Mouse (Mus musculus): ENCODE measurements at regions not wholly inside any gene's neighbourhood (a gene's known extent, or its start where the extent isn't known, plus 50 kb on each side); places are given as distances from the start of the nearest gene placed in this dataset.

DNA sequence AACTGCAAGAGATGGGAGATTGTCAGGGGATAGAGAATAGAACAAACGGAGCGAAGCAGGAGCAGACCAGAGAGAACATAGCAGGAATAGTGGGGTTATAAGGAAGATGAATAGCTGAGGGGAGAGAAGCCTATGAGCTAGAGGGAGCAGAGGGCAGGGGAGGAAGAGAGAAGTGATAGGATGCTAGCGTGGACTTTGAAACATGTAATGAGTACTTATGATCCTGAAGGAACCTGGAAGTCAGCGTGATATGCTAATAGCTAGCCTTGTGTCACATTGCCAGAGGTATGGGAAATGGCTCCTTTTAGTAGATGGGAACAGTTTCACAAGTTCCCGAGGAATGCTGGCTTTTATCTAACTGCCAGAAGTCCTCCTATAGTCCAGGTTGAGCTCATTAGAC is 51.8 kb downstream of the Calml3 start:
- ChIA-PET CTCF (no interaction called here), POLR2A (no interaction called here)

DNA sequence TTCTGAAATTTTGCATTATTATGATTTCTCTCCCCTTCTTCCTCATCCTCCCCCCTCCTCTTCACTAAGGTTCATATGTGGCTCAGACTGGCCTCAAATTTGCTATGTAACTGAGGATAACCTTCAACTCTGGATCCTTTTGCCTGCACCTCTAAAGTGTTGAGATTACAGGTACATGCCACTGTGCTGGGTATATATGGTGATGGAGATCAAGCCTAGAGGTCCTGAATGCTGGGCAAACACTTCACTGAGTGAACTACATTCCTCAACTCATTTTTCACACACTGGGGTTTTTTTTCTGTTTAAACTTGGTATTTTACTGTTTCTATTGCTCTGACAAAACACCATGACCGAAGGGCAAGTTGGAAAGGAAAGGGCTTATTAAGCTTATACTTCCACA is 52.9 kb downstream of the Calml3 start:
- ChIA-PET CTCF (no interaction called here), POLR2A (no interaction called here)

DNA sequence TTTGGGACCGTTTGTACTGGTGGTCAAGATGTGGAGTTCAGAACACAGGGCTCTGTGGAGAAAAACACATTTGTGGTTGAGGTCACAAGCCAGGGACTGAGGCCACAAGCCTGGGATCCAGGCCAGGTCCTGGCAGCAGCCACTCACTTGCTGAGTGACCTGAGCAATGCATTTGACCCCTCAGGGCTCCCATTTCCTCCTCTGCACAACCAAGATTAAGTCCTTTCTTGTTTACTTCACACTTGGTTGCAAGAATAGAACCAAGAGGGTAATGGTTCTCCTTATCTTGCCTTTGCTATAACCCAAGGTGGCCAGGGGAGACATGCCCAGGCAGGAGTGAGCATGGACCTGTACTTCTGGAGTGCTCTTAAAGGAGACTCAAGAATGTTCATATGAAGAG is 53.4 kb downstream of the Calml3 start:
- POLR2A ChIA-PET, result no interaction called here
- CTCF ChIA-PET, result no interaction called here

DNA sequence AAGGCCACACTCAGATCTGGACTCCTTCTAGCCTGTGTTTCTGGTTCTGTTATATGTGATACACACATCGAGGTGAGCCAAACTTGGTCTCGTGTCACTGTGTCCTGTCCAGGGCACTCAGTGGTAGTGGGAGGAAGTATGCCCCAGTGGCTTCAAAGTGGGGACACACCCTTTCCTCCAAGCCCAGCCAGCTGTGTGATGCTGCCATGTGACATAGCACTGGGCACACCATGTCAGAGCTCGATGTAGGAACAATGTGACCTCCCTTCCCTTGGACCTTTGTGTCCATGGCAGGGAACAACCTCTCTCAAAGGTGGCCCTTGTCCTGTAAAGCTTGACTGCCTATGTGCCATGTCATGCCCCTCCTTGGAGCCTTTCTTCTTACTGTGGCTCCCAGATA is 54.5 kb downstream of the Calml3 start:
- CTCF ChIA-PET, result no interaction called here
- POLR2A ChIA-PET, result no interaction called here

DNA sequence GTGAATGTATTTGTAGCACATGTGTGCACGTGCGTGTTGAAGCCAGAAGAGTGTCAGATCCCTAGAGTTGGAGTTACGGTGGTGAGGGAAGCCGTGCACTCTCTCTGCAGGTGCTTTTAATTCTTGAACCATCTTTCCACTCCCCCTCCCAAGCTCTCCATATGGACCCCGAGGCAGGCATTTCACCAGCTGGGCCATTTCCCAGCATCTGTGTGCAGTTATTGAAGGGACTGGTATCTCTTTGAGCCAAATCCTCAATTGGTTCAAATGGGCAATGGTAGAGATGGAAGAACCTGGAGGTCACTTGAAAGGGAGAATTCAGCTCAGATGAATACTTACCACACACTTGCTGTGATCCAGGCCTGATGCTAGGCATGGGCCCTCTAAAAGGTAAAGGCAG is 55.3 kb downstream of the Calml3 start:
- POLR2A ChIA-PET, result no interaction called here
- CTCF ChIA-PET, result no interaction called here

DNA sequence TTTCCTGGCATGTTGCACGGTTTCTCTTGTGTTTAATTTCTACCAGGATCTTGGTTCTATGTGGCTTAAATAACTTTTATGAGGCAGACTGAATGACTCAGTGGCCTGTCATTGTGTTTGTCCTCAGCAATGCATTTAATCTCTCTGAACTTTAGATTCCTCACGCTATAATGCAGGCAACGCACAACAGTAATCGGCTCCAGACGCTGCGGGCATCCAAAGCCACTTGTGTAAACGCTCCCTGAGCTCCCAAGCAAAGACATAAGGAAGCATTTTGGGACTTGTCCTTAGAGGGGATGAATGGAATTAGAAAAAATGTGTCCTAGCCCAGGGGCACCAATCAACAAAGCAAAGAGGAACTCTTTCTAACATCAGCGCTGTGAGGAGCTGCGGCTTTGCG is 57.6 kb downstream of the Calml3 start:
- ChIA-PET POLR2A (interaction anchor here in 2 of 4 experiments (0.6 to 2.2 kb wide), 4 partner anchors 16 to 181 kb away, joined by 3 to 8 read pairs (median 4); partner anchors contain the start of genes Net1 (in 1 of the 2) and Tubal3 (in 1 of the 2)), CTCF (no interaction called here)

DNA sequence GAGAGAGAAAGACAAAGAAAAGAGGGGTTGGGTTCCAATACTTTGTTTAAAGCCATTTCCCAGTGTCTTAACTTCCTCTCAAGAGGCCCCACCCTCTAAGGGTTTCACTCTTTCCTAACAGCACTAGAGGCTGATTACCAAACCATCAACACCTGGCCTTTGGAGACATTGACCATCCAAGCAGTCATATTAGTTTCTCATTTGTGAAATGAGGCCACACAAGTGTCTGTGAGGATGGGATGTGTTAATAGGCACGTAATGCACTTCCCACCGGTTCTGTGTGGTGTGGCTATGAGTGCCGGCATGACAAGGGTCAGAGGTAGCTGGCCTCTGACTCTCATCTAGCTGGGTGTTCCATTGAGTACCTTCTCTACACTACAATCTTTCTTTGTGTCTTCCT is 59.2 kb downstream of the Calml3 start:
- ChIA-PET POLR2A (interaction anchor here in 1 of 4 experiments (0.6 kb wide), 1 partner anchor 175 kb away, joined by 3 read pairs; no protein-coding TSS in a partner anchor), CTCF (no interaction called here)

DNA sequence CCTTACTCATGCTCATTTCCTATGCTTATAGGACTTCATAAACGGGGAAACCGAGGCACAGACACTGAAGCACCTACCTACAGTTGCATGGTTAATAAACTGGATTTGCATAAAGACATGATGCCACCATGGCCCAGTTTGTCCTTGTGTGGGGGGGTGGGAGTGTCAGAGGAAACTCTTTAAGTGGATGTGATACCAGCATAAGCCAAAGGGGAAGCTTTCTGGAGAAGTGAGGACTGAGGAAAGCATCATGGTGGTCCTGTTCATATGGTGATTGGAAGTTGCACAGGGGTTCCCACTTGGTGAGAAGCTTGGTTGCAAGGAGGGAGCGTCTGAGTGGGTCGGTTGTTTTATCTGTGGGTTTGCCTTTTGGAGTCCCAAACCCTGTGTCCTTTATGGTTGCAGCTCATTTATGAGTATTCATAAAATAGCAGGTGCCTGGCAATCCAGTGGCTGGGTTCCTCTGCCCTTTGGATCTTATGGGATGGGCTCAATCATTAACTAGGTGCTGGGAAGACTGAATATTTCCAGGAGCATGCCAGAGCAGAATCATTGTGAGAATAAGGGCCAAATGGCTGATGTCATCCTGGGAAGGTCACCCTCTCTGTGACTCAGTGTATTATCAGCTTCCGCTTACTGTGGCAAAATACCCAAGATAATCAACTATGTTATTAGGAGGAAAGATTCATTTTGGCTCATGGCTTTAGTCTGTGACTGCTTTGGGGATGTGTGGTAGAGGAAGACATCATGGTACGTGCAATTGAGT is 60.2 kb downstream of the Calml3 start:
- ChIA-PET POLR2A (interaction anchor here in 1 of 4 experiments (0.6 kb wide), 1 partner anchor 174 kb away, joined by 3 read pairs; no protein-coding TSS in a partner anchor), CTCF (no interaction called here)

DNA sequence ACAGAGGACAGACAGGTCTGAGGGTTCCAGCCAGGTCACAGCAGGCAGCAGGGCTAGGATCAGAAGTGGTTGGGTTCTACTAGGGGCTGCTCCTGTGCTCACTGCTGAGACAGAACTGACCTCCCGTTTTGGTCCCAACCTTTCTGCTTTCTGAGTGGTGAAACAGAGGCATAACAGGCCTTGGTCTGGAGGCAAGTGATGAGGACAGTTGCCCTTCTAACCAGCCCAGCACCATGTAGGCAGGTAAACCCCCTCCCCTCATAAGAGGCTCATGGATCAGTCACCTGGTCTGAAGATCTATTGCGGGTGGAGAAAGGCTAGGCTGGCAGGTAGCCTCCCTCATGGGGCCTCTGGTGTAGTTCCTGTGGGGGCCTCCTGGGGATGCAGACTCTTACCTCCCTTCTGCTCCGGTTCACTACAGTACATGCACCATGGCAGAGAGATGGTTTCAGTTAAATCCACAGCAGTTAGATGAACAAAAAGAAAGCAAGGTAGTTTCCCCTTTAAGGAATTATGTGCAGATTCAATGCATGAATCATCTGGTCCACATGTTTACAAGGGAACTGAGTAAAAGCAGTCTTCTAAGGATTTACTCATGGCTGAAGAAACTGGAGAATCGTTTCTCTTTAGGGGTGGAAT is 61.2 kb downstream of the Calml3 start:
- ChIA-PET CTCF (no interaction called here), POLR2A (no interaction called here)

DNA sequence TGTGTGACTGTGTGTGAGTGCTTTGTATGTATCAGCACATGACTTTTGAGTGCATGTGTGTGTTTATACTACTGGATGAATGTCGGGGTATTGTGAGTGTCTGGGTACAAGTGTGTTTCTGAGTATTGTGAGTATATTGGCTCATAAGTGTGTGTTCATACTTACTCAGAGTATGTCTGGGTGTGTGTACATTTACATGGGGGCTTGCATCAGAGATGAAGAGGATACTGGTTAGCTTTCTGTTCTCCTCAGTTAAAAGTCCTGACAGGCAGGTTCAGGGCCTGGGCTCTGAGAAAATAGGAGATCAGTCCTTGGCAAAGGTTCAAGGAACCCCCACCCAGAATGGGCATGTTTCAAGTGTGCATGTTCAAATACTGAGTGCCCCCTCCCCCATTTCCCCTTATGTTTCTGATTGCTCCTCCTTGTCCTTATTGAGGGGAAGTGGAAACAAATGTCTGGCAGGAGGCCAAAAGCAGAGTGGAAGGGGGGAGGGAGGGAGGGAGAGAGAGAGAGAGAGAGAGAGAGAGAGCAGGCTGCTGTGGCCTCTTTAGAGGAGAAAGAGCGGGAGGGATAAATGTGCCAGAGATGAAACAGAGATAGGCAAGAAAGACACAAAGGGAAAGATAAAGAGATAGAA is 61.9 kb downstream of the Calml3 start:
- ChIA-PET POLR2A (no interaction called here), CTCF (no interaction called here)

DNA sequence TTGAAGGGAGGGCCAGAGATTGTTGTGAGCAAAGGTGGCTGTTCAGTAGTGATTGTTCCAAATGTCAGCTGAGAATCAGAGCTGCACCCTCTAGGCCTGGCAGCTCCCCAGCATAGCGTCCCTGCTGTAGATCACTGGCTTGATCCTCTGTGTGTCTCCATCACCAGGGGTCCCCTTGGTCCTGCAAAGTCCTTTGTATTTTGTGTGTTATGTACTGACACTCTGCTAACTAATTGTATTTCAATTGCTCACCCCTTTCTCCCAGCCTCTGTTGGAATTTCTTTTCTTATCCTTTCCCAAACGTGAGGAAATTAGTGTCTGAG is 73.5 kb downstream of the Calml3 start:
- ChIA-PET POLR2A (interaction anchor here in 2 of 4 experiments (1.0 to 1.6 kb wide), 5 partner anchors 17 to 176 kb away, joined by 3 to 13 read pairs (median 4); no protein-coding TSS in a partner anchor), CTCF (no interaction called here)

DNA sequence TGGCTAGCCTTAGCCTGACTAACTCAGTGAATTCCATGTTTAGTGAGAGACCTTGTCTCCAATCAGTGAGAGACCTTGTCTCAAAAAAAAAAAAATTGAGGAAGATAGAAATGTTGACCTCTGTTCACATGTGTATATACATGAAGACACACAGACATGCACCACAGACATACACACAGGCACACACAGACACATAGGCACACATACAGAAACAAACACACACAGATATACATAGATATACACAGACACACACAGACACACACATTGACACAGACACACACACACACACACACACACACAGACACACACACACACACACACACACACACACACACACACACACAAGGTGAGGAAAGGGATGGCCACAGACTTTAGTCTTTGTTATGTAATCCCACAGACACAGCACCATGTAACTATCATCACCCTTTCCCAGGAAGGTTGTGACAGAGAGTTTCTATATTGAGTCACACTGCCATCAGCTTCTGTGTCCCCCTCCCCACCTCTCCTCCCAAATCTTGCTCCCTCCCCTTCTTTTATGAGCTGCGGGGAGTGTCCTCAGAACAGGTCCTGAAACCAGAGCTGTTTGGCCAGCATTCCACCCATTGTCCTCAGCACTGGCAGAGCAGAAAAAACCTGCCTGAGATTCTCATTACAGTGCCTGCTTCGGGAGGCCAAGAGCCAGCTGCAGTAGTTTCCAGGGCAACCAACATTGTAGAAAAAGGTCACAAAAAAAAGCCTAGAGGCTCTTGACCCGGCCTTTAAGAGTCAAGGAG is 74.0 kb downstream of the Calml3 start:
- CTCF ChIA-PET, result no interaction called here
- POLR2A ChIA-PET, result interaction anchor here in 2 of 4 experiments (0.6 to 1.6 kb wide), 6 partner anchors 17 to 177 kb away, joined by 3 to 13 read pairs (median 4); no protein-coding TSS in a partner anchor

DNA sequence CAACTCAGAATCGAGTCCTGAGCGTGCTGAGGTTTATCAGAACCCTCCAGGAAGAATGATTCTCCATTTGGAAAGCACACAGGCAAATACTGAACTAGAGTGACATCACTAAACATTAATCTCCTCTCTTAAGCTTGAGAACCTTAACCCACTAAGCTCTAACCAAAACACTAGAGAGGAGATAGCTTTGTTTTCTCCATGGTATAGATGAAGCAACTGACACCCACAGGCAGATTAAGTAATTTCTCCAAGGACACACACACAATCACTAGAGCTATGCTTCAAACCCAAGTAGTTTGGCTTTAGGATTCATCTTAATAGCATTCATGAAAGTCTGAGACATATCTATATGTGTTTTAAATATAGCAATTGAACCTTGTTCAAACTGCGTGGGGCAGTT is 75.2 kb downstream of the Calml3 start:
- POLR2A ChIA-PET, result interaction anchor here in 1 of 4 experiments (0.6 kb wide), 1 partner anchor 191 kb away, joined by 4 read pairs; no protein-coding TSS in a partner anchor
- CTCF ChIA-PET, result no interaction called here

DNA sequence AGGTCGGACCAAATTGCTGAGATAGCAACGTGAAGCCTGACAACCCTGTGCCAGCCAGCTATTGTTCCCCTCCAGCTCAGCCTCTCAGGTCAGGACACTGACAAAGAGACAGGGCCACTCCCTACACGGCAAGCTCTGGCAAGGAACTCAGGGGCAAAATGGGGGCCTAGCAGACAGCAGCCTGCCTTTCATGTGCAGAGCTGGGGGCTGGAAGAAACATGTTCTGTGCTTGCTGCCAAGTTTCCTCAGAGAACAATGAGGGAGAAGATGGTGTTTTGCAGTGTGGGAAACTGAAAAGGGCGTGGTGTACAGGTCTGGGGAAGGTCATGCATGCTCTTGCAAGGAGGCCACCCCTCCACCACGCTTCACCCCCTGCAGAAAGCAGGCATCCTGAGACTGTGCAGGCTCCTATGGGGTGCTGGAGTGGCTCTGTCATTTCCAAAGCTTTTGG is 77.8 kb downstream of the Calml3 start:
- ChIA-PET CTCF (interaction anchor here in 1 of 4 experiments (0.5 kb wide), 1 partner anchor 126 kb away, joined by 3 read pairs; no protein-coding TSS in a partner anchor), POLR2A (interaction anchor here in 1 of 4 experiments (1.6 kb wide), 1 partner anchor 13 kb away, joined by 9 read pairs; no protein-coding TSS in a partner anchor)

DNA sequence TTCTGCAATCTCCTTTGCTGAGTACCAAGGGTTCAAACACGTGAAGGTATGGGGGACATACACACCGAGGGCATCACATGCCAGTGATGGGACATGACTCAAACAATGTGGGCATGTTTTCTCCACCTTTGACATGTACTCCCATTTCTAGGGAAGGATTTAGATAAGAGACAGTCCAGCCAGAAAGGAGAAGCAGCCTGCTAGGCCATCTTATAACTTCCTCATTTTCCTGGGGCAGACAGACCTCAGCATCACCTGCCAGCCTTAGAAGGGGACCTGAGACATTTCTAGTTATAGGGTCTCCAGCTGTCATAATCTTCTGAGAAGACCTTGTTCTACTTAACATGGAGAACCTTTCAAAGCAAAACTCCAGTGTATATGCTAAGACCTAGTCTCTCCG is 78.3 kb downstream of the Calml3 start:
- ChIA-PET CTCF (interaction anchor here in 1 of 4 experiments (0.5 kb wide), 1 partner anchor 126 kb away, joined by 3 read pairs; no protein-coding TSS in a partner anchor), POLR2A (interaction anchor here in 1 of 4 experiments (1.0 to 1.6 kb wide), 2 partner anchors 13 kb away, joined by 3 to 9 read pairs; no protein-coding TSS in a partner anchor)

DNA sequence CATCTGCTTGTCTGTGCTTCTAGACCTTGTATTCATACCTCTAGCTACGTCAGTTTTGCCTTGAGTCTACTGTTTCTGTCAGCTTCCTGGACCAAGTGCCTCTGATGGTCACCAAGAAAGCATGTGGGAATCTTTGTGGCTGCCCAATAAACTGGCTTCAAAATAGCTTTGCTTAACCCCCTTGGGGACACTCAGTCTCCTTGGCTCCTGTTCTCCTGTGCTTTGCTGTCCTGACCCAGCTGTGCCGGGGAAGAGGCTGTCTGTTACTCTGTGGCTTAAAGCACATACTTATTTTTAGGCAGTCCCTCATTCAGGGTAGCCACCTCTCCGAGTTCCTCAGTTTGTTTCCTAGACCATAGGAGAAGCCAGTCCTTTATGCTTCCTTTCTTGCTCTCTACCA is 79.8 kb downstream of the Calml3 start:
- POLR2A ChIA-PET, result interaction anchor here in 2 of 4 experiments (0.5 to 1.2 kb wide), 2 partner anchors 12 to 24 kb away, joined by 3 read pairs; no protein-coding TSS in a partner anchor
- CTCF ChIA-PET, result interaction anchor here in 1 of 4 experiments (1.8 kb wide), 1 partner anchor 59 kb away, joined by 6 read pairs; no protein-coding TSS in a partner anchor

DNA sequence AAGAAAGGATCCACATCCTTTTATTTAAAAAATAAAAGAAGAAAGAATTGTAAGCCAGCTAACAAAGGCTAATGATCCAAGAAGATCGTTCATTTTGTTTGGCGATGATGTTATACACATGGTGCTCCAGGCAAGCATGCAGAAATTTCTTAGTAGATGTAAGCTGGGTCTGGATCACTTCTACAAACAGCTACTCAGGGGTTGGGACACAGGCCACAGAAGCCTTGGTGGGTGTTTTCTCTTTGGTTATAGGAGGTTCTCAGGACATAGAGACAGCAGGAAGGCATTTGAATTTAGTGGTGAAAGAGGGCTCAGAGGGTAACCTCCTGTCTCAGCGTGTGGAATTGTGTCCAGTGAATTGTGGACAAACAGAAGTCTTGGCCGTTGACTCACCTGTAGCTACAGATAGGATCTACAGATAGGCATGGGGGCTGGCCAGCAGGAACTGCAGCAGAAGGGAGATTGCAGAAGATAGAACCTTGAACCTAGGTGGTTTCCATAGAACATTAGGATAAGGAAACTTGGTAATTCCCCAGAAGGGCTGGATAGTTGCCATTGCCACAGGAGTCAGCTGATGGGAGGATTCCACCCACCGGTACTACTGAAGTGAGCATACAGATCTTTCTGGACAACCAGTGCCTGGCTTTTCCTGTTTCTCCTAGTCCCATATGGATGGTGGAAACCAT is 80.5 kb downstream of the Calml3 start:
- POLR2A ChIA-PET, result interaction anchor here in 2 of 4 experiments (0.5 to 1.2 kb wide), 2 partner anchors 11 to 24 kb away, joined by 3 read pairs; no protein-coding TSS in a partner anchor
- CTCF ChIA-PET, result interaction anchor here in 2 of 4 experiments (0.6 to 1.8 kb wide), 2 partner anchors 49 to 58 kb away, joined by 3 to 6 read pairs; no protein-coding TSS in a partner anchor

DNA sequence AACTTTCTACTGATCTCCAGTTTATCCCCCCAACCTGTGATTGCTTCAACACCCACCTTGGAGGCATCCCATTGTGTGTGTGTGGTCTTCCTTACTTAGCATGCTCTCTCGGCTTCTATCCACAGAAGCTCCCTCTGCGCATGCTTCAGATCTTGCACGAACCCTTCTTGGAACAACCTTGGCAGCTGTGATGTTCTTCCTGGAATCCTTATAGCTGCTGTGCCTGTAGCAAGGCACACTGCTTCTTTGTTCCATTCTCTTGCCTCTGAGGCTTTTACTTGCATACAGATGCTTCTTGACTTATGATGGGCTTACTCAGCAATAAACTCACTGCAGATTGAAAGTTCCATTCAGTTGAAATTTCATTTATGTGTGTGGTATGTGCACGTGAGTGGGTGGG is 81.2 kb downstream of the Asb13 start:
- CTCF ChIA-PET, result interaction anchor here in 2 of 4 experiments (0.6 kb wide), 2 partner anchors 84 to 178 kb away, joined by 4 to 7 read pairs; no protein-coding TSS in a partner anchor
- POLR2A ChIA-PET, result interaction anchor here in 1 of 4 experiments (0.7 kb wide), 1 partner anchor 15 kb away, joined by 5 read pairs; no protein-coding TSS in a partner anchor
